Mouse (Mus musculus) kidney, adult 11 months (tissue): ENCODE measurements around the gene Rsph6a.
"Not testable (repeated sequence)": the region's sequence is repeated elsewhere in the genome, so short reads cannot be mapped to it uniquely, and the experiment has no call there.

Source experiments
- DNase-seq: peaks from one replicate; pipeline ENCODE4 v3.0.0; 2022

Gene Rsph6a

DNA sequence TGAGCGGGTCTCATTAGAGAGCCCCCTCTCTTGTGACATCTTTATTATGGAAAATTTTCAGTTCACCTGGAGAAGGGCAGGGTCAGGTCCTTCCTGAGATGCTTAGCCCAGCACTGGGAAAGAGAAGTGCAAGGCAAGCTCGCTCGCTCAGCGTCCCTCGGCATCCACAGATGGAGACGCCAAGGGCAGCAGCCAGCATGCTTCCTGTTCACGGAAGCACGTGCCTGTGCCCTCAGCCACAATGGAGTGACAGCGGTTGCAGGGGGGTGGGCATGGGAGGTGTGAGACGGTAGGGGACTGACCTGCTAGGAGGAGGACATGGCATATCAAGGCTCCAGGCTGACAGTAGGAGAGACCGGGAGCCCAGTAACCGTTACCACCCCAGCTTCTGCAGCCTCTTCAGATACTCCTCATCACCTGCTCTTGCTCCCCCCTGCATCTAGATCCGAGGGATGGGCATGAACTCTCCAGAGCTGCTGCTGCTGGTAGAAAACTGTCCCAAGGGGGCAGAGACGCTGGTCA, 6.4 kb upstream of the Rsph6a start:
- DNase-seq, result no peak

- DNase-seq, result no peak
Observed at GRCm38 (mm10) chr7:19049252-19049651, 5.2 kb upstream of the Rsph6a start.

GRCm38 (mm10) chr7:19050172-19050571, 4.3 kb upstream of the Rsph6a start:
- no peak for DNase-seq

GRCm38 (mm10) chr7:19051161-19051560, 3.3 kb upstream of the Rsph6a start:
- DNase-seq, result no peak

- DNase-seq, result no peak
Observed at GRCm38 (mm10) chr7:19052345-19053135, 1.9 kb upstream of the Rsph6a start.

DNA sequence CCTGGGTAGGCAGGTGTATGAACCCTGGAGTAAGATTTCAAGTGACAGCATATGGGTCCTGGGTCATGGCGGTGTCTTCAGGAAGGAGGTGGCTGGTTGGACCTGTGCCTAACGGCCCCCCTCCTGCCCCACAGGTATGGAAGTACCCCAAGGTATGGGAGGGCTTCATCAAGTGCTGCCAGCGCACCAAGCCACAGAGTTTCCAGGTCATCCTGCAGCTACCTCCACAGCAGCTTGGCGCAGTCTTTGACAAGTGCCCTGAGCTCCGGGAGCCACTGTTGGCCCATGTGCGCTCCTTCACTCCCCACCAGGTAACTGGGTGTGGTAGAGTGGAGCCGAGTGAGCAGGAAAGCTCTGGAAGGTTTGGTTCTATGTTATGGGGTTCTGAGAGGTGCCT, 1.4 kb upstream of the Rsph6a start:
- no peak for DNase-seq

GRCm38 (mm10) chr7:19054777-19055076, 237 bp downstream of the Rsph6a start:
- DNase-seq, result no peak

DNA sequence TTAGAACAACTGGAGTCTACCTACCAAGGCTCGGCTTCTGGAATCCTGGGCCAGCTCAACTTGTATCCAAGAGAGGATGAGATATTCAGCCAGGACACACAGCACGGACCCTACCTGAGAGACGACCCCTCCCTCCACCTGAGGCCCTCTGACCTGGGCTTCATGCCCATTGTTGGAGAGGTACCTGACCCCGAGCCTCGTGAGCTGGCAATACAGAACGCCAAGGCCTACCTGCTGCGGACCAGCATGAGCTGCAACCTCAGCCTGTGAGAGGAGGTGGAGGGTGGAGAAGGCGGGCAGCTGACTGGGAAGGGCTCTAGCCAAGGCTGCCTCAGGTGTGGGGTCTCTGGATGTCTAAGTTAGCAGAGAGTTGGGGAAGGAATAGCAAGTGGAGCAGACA, 618 bp downstream of the Rsph6a start:
- no peak for DNase-seq

DNA sequence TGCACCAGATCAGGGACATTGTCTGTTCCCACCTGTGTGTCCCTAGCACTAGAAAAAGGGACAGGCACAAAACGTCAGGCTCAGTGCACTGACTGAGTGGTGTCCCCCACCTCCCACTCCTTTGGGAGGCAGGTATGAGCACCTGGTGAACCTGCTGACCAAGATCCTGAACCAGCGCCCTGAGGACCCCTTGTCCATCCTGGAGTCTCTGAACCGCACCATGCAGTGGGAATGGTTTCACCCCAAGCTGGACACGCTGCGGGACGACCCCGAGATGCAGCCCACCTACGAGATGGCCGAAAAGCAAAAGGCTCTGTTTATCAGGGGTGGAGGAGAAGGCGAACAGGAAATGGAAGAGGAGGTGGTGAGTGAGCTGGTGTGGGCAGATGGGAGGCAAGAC, 2.9 kb downstream of the Rsph6a start:
- no peak for DNase-seq

DNA sequence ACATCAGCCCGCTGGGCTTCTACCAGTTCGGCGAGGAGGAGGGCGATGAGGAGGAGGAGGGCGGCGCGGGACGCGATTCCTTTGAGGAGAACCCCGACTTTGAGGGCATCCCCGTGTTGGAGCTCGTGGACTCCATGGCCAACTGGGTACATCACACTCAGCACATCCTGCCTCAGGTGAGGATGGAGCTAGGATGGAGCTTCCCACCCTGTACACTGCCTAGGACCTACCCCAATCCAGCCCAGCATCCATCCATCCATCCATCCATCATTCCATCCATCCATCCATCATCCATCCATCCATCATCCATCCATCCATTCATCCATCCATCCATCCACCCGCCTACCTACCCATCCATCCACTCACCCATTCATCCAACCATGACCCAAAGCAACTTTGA, 11.4 kb downstream of the Rsph6a start:
- no peak for DNase-seq

DNA sequence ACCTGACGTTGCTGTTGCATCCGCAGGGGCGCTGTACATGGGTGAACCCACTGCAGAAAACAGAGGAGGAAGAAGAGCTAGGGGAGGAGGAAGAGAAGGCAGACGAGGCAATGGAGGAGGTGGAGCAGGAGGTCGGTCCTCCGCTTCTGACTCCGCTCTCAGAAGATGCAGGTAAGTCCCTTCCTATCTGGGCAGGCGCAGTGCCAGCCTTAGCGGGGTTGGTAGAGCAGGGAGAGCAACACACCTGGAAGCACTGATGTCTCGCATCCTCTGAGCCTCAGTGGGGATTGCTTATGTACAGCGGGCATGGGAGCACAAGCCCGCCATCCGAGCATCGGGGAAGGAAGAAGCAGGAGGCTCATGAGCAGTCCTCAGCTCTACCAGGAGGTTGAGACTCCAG, 12.6 kb downstream of the Rsph6a start:
- DNase-seq, result no peak

DNA sequence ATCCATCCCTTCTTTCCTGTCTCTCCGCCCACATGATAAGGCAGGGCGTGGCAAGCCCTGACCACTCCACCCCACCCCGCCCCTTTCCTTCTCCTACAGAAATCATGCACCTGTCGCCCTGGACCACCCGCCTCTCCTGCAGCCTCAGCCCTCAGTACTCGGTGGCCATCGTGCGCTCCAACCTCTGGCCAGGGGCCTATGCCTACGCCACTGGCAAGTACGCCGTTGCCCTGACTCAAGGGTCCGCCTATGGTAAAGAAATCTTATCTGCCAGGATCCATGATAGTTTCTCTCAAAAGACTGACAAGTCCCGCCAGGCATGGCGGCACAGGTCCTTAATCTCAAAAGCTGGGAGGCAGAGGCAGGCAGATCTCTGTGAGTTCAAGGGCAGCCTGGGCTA, 13.4 kb downstream of the Rsph6a start:
- DNase-seq, result no peak

DNA sequence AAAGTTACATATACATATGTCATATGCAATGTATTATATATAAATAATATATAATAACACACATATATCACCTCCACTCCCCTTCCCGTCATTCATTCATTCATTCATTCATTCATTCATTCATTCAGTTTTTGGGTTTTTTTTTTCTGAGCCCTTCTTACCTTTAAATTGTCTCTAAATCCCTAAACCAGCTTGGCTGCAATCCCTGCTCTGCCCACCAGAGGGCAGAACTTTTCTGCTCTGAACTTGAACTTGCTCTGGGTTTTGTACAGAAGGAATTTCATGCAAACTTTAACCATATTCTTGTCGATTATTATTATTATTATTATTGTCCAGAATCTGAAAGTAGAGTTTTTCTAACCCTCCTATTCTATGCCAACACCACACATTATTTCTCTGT, 14.2 kb downstream of the Rsph6a start:
- DNase-seq, result peak; percentile 54

DNA sequence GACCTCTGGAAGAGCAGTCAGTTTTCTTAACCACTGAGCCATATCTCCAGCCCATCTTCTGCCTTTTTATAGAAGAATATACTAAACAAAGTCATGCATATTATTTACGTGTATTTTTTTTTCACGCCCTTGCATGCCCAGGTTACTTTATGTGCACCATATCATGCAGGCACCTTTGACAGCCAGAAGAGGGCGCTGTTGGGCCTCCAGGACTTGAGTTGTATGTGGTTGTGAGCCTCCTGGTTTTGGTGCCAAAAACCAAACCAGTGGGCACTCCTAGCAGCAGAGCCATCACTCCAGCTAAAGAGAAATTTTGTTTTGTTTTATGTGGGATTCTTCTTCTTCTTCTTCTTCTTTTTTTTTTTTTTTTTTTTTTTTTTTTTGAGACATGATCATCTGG, 15.0 kb downstream of the Rsph6a start:
- no peak for DNase-seq

DNA sequence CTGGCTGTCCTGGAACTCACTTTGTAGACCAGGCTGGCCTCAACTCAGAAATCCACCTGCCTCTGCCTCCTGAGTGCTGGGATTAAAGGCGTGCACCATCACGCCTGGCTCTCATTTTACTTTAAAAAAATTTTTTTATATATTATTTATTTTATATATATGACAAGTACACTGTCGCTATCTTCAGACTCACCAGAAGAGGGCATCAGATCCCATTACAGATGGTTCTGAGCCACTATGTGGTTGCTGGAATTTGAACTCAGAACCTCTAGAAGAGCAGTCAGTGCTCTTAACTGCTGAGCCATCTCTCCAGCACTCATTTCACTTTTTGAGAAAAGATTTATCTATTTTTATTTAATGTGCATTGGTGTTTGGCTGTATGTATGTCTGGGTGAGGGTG, 16.5 kb downstream of the Rsph6a start:
- not testable (repeated sequence) for DNase-seq

DNA sequence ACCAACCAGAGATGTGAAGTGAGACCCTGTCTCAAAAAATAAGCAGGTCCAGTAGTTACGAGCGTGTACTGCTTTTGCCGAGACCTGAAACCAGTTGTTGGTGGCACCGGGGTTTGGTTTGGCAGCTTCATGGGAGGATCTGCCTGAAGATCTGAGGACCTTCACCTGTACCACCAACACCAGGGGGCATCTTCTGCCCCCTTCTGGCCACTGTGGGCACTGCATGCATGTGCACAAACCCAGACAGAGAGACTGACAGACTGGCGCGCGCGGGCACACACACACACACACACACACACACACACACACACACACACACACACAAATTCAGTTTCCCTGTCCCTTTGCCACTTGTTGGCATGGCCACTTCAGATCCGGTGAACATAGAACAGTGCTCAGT, 19.0 kb downstream of the Rsph6a start:
- DNase-seq, result no peak

GRCm38 (mm10) chr7:19074494-19074893, 20.0 kb downstream of the Rsph6a start:
- DNase-seq, result no peak

GRCm38 (mm10) chr7:19075231-19075630, 20.7 kb downstream of the Rsph6a start:
- DNase-seq, result no peak

GRCm38 (mm10) chr7:19075723-19076585, 21.5 kb downstream of the Rsph6a start, which contains the start of gene Dmwd:
Dmwd (plus strand) TSS chr7:19076227.
- DNase-seq, result peak; percentile 97

GRCm38 (mm10) chr7:19076586-19076991, 22.1 kb downstream of the Rsph6a start:
- no peak for DNase-seq

DNA sequence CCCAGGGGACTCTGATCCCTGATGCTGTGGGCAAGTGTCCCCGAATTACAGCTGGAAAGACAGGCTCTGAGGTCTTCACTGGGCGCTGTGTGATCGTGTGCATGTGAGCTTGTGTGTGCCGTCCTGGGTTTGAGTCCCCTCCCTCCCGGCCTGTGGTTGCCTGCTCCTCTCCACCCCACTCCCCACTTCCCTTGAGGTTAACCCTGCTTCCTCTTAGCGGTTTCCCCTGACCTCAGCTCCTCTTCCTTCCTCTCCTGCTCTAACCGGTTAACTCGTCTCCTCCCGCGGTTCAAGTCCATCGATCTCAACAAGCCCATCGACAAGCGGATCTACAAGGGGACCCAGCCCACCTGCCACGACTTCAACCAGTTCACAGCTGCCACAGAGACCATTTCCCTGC, 23.3 kb downstream of the Rsph6a start:
- DNase-seq, result no peak

DNA sequence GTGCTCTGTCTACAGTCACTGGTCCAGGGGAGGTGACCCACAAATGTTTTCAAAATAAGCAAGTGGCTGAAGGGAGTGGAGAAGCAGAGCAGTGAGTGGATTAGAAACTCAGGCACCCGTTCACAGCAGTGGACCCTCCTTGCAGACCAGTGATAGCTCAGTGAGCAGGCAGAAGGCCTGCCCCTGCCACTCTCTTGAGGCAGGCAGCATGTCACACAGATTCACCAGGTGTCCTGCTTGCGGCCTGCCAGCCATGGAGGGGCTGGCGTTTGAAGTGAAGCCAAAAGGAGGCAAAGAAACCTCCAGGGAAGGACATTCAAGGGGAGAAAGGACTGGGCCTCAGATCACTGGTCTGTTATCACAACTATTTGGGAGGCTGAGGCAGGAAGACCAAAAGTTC, 24.2 kb downstream of the Rsph6a start:
- no peak for DNase-seq

DNA sequence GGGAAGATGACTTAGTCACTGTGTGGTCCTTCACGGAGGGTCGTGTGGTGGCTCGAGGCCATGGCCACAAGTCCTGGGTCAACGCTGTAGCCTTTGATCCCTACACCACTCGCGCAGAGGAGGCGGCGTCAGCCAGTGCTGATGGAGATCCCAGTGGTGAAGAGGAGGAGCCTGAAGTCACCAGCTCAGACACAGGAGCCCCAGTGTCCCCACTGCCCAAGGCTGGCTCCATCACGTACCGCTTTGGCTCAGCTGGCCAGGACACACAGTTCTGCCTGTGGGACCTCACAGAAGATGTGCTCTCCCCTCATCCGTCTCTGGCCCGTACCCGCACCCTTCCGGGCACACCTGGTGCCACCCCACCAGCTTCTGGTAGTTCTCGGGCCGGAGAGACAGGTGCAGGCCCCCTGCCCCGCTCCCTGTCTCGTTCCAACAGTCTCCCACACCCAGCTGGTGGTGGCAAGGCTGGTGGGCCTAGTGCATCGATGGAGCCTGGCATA, 26.0 kb downstream of the Rsph6a start:
- no peak for DNase-seq

DNA sequence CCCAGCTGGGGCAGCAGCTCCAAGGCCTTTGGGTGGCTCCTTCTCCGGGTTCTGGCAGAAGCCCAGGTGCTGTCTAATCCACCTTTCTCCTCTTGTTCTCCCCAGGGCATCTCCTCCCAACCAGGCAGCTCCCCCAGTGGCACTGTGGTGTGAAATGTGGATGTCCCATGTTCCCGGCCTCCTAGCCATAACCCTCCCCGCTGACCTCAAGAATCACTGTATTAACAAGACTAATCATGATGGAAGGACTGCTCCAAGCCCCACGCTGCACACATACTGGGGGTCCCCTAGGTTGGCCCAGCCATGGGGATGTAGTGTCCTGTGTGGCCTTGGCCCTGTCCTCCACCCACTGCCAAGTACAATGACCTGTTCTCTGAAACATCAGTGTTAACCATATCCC, 27.7 kb downstream of the Rsph6a start:
- no peak for DNase-seq
